Mouse (Mus musculus): Measurements from ENCODE around the gene Pank2. TPM values are rescaled to one million over a fixed set of nuclear protein-coding genes. Genes with fewer than 3 reads are reported as not detected.
"Not testable (repeated sequence)": the region's sequence is repeated elsewhere in the genome, so short reads cannot be mapped to it uniquely, and the experiment has no call there.

Gene Pank2
- polyA plus RNA-seq (2015; fragmentation: Nextera tagmentation; extraction: Ambion mirVana) = 22.8 and 23.6 TPM in 2 replicates

GRCm38 (mm10) chr2:131262213-131262672 lies at the start of gene Pank2:
TSS of gene Pank2 (plus strand) at chr2:131262495.
- H3K4me2 ChIP-seq = peak within 1 kb of the TSS; percentile 80
- H3K4me1 ChIP-seq = peaks cover 33% of the 10 kb centered on the region
- ATAC-seq (ENCODE audit: low FRiP score) = peak; percentile 100
- no peaks in the 10 kb centered on the region for H3K9me3 ChIP-seq (replicated peaks)
- under 1% methylated on average over 46 of the region's 49 CpGs for WGBS
- peak within 1 kb of the TSS; percentile 77 for H3K9ac ChIP-seq (replicated peaks)
- H3K27ac ChIP-seq (replicated peaks) = peak within 1 kb of the TSS; percentile 96
- H3K36me3 ChIP-seq = no peaks in the 10 kb centered on the region
- H3K27me3 ChIP-seq (replicated peaks) = no peaks in the 10 kb centered on the region
- peak within 1 kb of the TSS; percentile 65 for H3K4me3 ChIP-seq (replicated peaks)

GRCm38 (mm10) chr2:131213773-131214172 lies 48.5 kb upstream of the Pank2 start:
- no peak overlapping the region for H3K9ac ChIP-seq (replicated peaks)
- H3K27me3 ChIP-seq (replicated peaks) = no peaks in the 10 kb centered on the region
- 87% methylated on average over 7 of the region's 7 CpGs for WGBS
- H3K9me3 ChIP-seq (replicated peaks) = no peaks in the 10 kb centered on the region
- no peak overlapping the region for H3K4me2 ChIP-seq
- peaks cover 12% of the 10 kb centered on the region; the same call in 1 of the 2 replicates for H3K36me3 ChIP-seq
- peaks cover 19% of the 10 kb centered on the region for H3K4me1 ChIP-seq
- H3K4me3 ChIP-seq (replicated peaks) = no peak overlapping the region
- H3K27ac ChIP-seq (replicated peaks) = no peak overlapping the region
- ATAC-seq (ENCODE audit: low FRiP score) = no peak

- 82% methylated on average over 7 of the region's 7 CpGs for WGBS
- H3K9me3 ChIP-seq (replicated peaks) = no peaks in the 10 kb centered on the region
- H3K4me3 ChIP-seq (replicated peaks) = no peak overlapping the region
- no peaks in the 10 kb centered on the region for H3K27me3 ChIP-seq (replicated peaks)
- H3K4me2 ChIP-seq = no peak overlapping the region
- H3K4me1 ChIP-seq = peaks cover 7% of the 10 kb centered on the region
- no peak overlapping the region for H3K9ac ChIP-seq (replicated peaks)
- ATAC-seq (ENCODE audit: low FRiP score) = no peak
- H3K27ac ChIP-seq (replicated peaks) = no peak overlapping the region
- H3K36me3 ChIP-seq = peaks cover 12% of the 10 kb centered on the region; the same call in 1 of the 2 replicates
Observed at GRCm38 (mm10) chr2:131215941-131216858, 46.1 kb upstream of the Pank2 start.

GRCm38 (mm10) chr2:131220030-131220429 lies 42.3 kb upstream of the Pank2 start:
- Histone ChIP-seq H3K36me3 (no peaks in the 10 kb centered on the region), H3K4me1 (no peaks in the 10 kb centered on the region), H3K27me3 (replicated peaks) (no peaks in the 10 kb centered on the region), H3K27ac (replicated peaks) (no peak overlapping the region), H3K9ac (replicated peaks) (no peak overlapping the region), H3K4me3 (replicated peaks) (no peak overlapping the region), H3K9me3 (replicated peaks) (no peaks in the 10 kb centered on the region), H3K4me2 (no peak overlapping the region)
- 81% methylated on average over 4 of the region's 4 CpGs for WGBS
- no peak for ATAC-seq (ENCODE audit: low FRiP score)

GRCm38 (mm10) chr2:131221853-131222515 lies 40.3 kb upstream of the Pank2 start:
- H3K4me3 ChIP-seq (replicated peaks) = no peak overlapping the region
- H3K27me3 ChIP-seq (replicated peaks) = no peaks in the 10 kb centered on the region
- no peak overlapping the region for H3K4me2 ChIP-seq
- no peaks in the 10 kb centered on the region for H3K36me3 ChIP-seq
- 84% methylated on average over 3 of the region's 3 CpGs for WGBS
- H3K9me3 ChIP-seq (replicated peaks) = no peaks in the 10 kb centered on the region
- no peak overlapping the region for H3K27ac ChIP-seq (replicated peaks)
- no peak for ATAC-seq (ENCODE audit: low FRiP score)
- no peak overlapping the region for H3K9ac ChIP-seq (replicated peaks)
- no peaks in the 10 kb centered on the region for H3K4me1 ChIP-seq

GRCm38 (mm10) chr2:131222562-131222961 lies 39.7 kb upstream of the Pank2 start:
- Histone ChIP-seq H3K4me2 (no peak overlapping the region), H3K9me3 (replicated peaks) (no peaks in the 10 kb centered on the region), H3K36me3 (no peaks in the 10 kb centered on the region), H3K27me3 (replicated peaks) (no peaks in the 10 kb centered on the region), H3K4me1 (no peaks in the 10 kb centered on the region), H3K9ac (replicated peaks) (no peak overlapping the region), H3K4me3 (replicated peaks) (no peak overlapping the region), H3K27ac (replicated peaks) (no peak overlapping the region)
- ATAC-seq (ENCODE audit: low FRiP score) = no peak
- WGBS = 62% methylated on average over 5 of the region's 5 CpGs

GRCm38 (mm10) chr2:131223569-131223968 lies 38.7 kb upstream of the Pank2 start:
- Histone ChIP-seq H3K9me3 (replicated peaks) (no peaks in the 10 kb centered on the region), H3K27me3 (replicated peaks) (no peaks in the 10 kb centered on the region), H3K9ac (replicated peaks) (no peak overlapping the region), H3K27ac (replicated peaks) (no peak overlapping the region), H3K36me3 (no peaks in the 10 kb centered on the region), H3K4me2 (no peak overlapping the region), H3K4me1 (no peaks in the 10 kb centered on the region), H3K4me3 (replicated peaks) (no peak overlapping the region)
- ATAC-seq (ENCODE audit: low FRiP score) = no peak
- WGBS = 58% methylated on average over 1 of the region's 1 CpGs

GRCm38 (mm10) chr2:131225178-131225577 lies 37.1 kb upstream of the Pank2 start:
- H3K27ac ChIP-seq (replicated peaks) = no peak overlapping the region
- WGBS = 84% methylated on average over 6 of the region's 6 CpGs
- no peak for ATAC-seq (ENCODE audit: low FRiP score)

GRCm38 (mm10) chr2:131226669-131227068 lies 35.6 kb upstream of the Pank2 start:
- not testable (repeated sequence) for H3K4me2 ChIP-seq; H3K9ac ChIP-seq (replicated peaks); H3K27ac ChIP-seq (replicated peaks); ATAC-seq (ENCODE audit: low FRiP score); H3K27me3 ChIP-seq (replicated peaks); H3K36me3 ChIP-seq; H3K4me3 ChIP-seq (replicated peaks); H3K9me3 ChIP-seq (replicated peaks); H3K4me1 ChIP-seq
- WGBS = 82% methylated on average over 2 of the region's 2 CpGs

More at GRCm38 (mm10) chr2:131225178-131225577, 37.1 kb upstream of the Pank2 start:
- H3K9me3 ChIP-seq (replicated peaks) = no peaks in the 10 kb centered on the region
- no peak overlapping the region for H3K9ac ChIP-seq (replicated peaks)
- no peak overlapping the region for H3K4me3 ChIP-seq (replicated peaks)
- no peak overlapping the region for H3K4me2 ChIP-seq
- H3K27me3 ChIP-seq (replicated peaks) = no peaks in the 10 kb centered on the region
- H3K36me3 ChIP-seq = no peaks in the 10 kb centered on the region
- no peaks in the 10 kb centered on the region for H3K4me1 ChIP-seq

- ATAC-seq (ENCODE audit: low FRiP score) = no peak
- WGBS = 94% methylated on average over 3 of the region's 3 CpGs
- Histone ChIP-seq H3K27ac (replicated peaks) (no peak overlapping the region), H3K36me3 (no peaks in the 10 kb centered on the region), H3K4me1 (no peaks in the 10 kb centered on the region), H3K4me3 (replicated peaks) (no peak overlapping the region), H3K4me2 (no peak overlapping the region), H3K9me3 (replicated peaks) (no peaks in the 10 kb centered on the region), H3K9ac (replicated peaks) (no peak overlapping the region), H3K27me3 (replicated peaks) (no peaks in the 10 kb centered on the region)
Observed at GRCm38 (mm10) chr2:131227243-131227642, 35.1 kb upstream of the Pank2 start.

GRCm38 (mm10) chr2:131232558-131232957 lies 29.7 kb upstream of the Pank2 start:
- Histone ChIP-seq H3K4me3 (replicated peaks) (no peak overlapping the region), H3K36me3 (no peaks in the 10 kb centered on the region), H3K27me3 (replicated peaks) (no peaks in the 10 kb centered on the region), H3K27ac (replicated peaks) (no peak overlapping the region), H3K9me3 (replicated peaks) (no peaks in the 10 kb centered on the region), H3K4me1 (peaks cover 18% of the 10 kb centered on the region), H3K4me2 (no peak overlapping the region), H3K9ac (replicated peaks) (no peak overlapping the region)
- 75% methylated on average over 2 of the region's 2 CpGs for WGBS
- no peak for ATAC-seq (ENCODE audit: low FRiP score)

Measured in neural tube, embryonic 15.5 days (tissue).